Mouse (Mus musculus): ENCODE results near the gene Mtf1.

Gene Mtf1

DNA sequence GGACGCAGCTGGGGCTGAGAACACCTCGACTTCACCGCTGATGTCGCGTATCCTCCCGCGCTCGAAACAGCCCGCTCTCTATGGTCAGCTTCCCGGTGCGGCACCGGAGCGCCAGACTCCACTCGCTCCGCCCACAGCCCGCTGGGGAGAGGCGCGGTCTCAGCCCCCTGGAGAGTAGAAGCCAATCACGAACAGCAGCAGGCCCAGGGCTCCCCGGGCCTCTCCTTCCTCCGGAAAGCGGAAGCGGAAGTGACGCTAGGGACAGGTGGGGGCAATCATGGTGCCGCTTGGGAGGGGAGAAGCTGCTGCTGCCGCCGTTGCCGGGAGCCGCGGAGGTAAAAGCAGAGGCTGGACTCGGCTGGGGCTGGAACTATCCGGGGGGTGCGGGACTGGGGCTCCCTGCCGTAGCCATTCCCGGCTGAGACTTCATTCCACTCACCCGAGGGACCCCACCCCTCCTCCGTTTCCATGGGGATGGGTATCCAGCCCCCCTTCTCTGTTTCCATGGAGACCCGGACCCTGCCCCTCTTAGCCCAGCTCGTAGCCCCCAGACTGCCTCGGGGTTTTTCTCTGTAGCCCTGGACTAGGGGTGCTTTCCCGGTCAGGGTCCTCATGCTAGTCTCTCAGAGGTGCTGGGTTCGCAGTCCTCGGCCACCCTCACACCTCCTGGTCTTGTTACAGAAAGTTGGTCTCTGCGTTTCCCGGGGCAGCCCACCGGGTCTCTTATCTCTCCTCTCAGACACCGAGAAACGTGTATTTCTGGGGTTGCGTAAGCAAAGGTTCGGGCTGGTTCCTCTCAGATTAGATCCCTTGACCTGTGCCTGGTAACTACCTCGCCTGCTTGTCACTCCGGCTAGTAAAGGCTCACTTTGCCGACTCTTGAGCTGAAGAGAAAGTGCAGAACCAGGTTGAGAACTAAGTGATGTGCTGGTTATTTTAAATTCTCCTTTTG is 681 bp downstream of the Mtf1 start:
- DNase-seq (ENCODE audit: low spot score in 2 of 2), result peak; percentile 90 to 96

GRCm38 (mm10) chr4:124803406-124803805 is 1.5 kb downstream of the Mtf1 start:
- no peak for DNase-seq (ENCODE audit: low spot score in 2 of 2)

- DNase-seq (ENCODE audit: low spot score in 2 of 2), result no peak
Measured at GRCm38 (mm10) chr4:124808511-124808910, 6.6 kb downstream of the Mtf1 start.

- DNase-seq (ENCODE audit: low spot score in 2 of 2), result no peak
Measured at GRCm38 (mm10) chr4:124809136-124809883, 7.4 kb downstream of the Mtf1 start.

DNA sequence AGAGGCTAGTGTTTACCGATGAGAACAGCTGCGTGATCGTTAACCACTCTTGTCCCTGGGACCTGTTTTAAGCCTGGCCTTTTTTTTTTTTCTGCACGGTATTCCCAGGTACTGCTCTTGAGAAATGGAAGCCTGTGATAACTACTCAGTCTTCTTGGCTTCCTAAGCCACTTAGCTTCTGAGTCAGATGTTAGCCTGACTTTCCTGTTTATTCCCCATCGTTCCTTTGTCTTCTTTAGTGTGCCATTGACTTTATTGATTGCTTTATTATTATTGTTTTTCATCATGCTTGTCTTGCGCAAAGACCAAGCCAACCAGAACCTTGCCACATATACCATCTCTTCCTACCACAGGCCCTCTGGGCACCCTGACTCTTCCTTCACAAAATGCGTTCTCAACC is 8.2 kb downstream of the Mtf1 start:
- DNase-seq (ENCODE audit: low spot score in 2 of 2), result no peak

- no peak for DNase-seq (ENCODE audit: low spot score in 2 of 2)
Measured at GRCm38 (mm10) chr4:124811347-124811975, 9.6 kb downstream of the Mtf1 start.

GRCm38 (mm10) chr4:124815901-124816300 is 14.0 kb downstream of the Mtf1 start:
- DNase-seq (ENCODE audit: low spot score in 2 of 2), result no peak

DNA sequence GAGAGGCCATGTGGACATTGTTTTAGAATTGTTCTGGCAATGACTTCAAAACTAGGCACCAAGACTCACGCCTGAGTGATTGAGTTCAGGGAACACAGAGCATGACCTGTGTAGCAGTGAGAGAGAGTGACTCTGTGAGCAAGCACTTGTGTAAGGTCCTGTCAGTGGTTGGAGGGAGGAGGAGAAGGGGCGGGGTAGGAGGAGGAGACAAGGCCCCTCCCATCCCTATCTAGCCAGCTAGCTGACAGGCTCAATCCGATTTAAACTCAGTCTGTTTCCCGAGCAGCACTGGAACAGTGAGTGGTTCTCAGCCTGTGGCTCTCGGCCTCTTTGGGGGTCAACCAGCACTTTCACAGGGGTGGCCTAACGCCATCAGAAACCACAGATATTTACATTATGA is 15.9 kb downstream of the Mtf1 start:
- DNase-seq (ENCODE audit: low spot score in 2 of 2), result peak; percentile 11 to 14

- DNase-seq (ENCODE audit: low spot score in 2 of 2), result no peak
Measured at GRCm38 (mm10) chr4:124818832-124819231, 16.9 kb downstream of the Mtf1 start.

GRCm38 (mm10) chr4:124824967-124825366 is 23.1 kb downstream of the Mtf1 start:
- no peak for DNase-seq (ENCODE audit: low spot score in 2 of 2)

DNA sequence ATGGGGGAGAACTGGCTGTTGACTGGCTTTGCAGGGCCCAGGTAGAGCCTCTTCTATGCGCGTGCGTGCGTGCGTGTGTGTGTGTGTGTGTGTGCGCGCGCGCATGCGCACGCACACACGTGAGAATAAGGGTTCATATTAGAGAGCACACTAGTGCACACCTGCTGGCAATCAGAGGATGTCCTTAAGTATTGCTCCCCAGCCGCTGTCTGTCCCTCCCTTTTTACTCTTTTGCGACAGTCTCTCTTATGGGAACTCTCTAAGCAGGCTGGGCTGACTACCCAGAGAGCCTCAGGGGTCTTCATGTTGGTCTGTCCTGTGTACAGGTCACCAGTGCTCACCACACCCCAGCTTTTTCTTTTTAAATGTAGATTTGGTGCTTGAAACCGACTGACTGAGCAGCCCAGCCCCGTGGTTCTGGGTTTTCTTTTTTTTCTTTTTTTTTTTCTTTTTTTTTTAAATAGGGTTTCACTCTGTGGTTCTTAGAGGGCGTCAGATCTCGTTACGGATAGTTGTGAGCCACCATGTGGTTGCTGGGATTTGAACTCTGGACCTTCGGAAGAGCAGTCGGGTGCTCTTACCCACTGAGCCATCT is 23.6 kb downstream of the Mtf1 start:
- no peak for DNase-seq (ENCODE audit: low spot score in 2 of 2)

GRCm38 (mm10) chr4:124829671-124830070 is 27.8 kb downstream of the Mtf1 start:
- no peak for DNase-seq (ENCODE audit: low spot score in 2 of 2)

DNA sequence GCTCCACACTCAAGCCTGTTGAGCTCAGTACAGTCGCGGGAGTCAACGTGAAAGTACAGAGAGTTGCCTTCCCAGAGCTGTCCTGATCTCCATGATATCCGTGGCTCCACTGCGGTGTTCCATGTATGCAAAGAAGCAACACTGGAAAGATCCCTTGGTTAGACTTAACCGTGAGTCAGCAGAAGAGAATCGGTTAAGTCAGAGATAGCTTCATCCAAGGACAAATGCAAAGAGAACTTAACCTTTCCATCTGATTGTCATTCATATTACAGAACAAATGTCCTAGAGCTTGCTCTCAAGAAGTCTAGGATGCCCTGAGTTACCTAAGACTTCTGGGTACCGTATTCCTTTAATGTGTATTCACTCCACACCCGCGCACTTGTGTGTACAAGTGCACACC is 30.9 kb downstream of the Mtf1 start:
- no peak for DNase-seq (ENCODE audit: low spot score in 2 of 2)

DNA sequence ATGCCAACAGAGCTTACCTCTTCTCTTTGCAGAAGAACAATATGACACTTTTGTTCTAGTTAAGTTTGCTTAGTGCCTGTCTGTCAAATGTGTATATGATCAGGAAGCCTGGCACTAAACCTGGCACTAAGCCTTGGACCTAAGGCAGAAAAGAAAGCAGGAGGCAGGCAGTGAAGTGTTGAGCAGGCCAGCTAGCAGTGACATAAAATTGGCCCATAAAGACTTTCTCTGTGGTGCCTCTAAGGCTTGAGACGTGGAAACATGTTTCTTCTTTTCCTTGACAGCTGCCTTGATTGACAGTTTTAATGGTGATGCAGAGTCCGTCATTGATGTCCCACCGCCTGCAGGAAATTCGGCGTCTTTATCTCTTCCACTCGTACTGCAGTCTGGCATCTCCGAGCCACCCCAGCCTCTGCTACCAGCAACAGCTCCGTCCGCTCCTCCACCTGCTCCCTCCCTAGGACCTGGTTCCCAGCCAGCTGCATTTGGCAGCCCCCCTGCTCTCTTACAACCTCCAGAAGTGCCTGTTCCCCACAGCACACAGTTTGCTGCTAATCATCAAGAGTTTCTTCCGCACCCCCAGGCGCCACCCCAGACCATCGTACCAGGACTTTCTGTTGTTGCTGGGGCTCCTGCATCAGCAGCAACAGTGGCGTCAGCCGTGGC is 36.3 kb downstream of the Mtf1 start:
- no peak for DNase-seq (ENCODE audit: low spot score in 2 of 2)

GRCm38 (mm10) chr4:124840998-124841397 is 39.1 kb downstream of the Mtf1 start:
- no peak for DNase-seq (ENCODE audit: low spot score in 2 of 2)

GRCm38 (mm10) chr4:124843493-124843892 is 41.6 kb downstream of the Mtf1 start:
- DNase-seq (ENCODE audit: low spot score in 2 of 2), result no peak

GRCm38 (mm10) chr4:124847573-124847972 is 45.7 kb downstream of the Mtf1 start:
- peak; percentile 49 to 71 for DNase-seq (ENCODE audit: low spot score in 2 of 2)

GRCm38 (mm10) chr4:124849631-124850260 is 47.8 kb downstream of the Mtf1 start:
- no peak for DNase-seq (ENCODE audit: low spot score in 2 of 2)

GRCm38 (mm10) chr4:124850261-124850913 is 48.5 kb downstream of the Mtf1 start, which contains the start of gene Yrdc:
TSS of gene Yrdc (plus strand) at chr4:124850679.
- peak; percentile 89 to 92 for DNase-seq (ENCODE audit: low spot score in 2 of 2)

Measured in urinary bladder, adult 18-20 months (tissue).